Mouse (Mus musculus) induced T-regulatory cell, adult 2 months (primary cell): ENCODE measurements around the gene Ppp1r12a.

Experiments
- DNase-seq: peaks from one replicate; pipeline ENCODE4 v3.0.0-alpha.2; 2012; ENCODE audit warnings: low read depth

Ppp1r12a gene

GRCm38 (mm10) chr10:108162297-108163020 is 466 bp downstream of the Ppp1r12a start:
- no peak for DNase-seq

DNA sequence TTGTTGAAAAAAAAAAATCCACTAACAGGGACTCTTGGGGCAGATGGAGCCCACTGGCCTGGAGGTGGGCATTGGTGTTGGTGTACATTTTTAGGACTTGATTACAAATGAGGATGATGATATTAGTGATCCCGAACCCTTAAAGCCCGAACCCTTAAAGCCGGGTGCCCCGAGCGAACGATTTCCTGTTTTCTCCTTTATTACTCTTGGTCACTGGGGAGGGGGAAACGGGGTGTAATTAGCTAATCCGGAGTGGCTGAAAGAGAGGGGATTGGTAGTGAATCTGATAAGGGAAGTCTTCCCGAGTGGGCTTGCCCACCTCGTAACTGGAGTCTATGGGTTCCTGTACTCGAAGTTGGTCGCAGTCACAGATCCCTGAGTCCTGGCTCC is 1.0 kb downstream of the Ppp1r12a start:
- peak; percentile 68 for DNase-seq

- DNase-seq: peak; percentile 20
These were observed 1.5 kb downstream of the Ppp1r12a start for GRCm38 (mm10) chr10:108163451-108163850.

GRCm38 (mm10) chr10:108167823-108168222 is 5.8 kb downstream of the Ppp1r12a start:
- peak; percentile 70 for DNase-seq

- no peak for DNase-seq
These were observed 8.8 kb downstream of the Ppp1r12a start for GRCm38 (mm10) chr10:108170818-108171217.

- DNase-seq: no peak
These were observed 9.6 kb downstream of the Ppp1r12a start for GRCm38 (mm10) chr10:108171637-108172036.

- DNase-seq: no peak
These were observed 11.0 kb downstream of the Ppp1r12a start for GRCm38 (mm10) chr10:108172817-108173563.

- no peak for DNase-seq
These were observed 12.1 kb downstream of the Ppp1r12a start for GRCm38 (mm10) chr10:108174107-108174506.

- DNase-seq: no peak
These were observed 13.9 kb downstream of the Ppp1r12a start for GRCm38 (mm10) chr10:108175885-108176284.

GRCm38 (mm10) chr10:108178285-108178848 is 16.4 kb downstream of the Ppp1r12a start:
- DNase-seq: no peak

- no peak for DNase-seq
These were observed 17.4 kb downstream of the Ppp1r12a start for GRCm38 (mm10) chr10:108179404-108179803.

DNA sequence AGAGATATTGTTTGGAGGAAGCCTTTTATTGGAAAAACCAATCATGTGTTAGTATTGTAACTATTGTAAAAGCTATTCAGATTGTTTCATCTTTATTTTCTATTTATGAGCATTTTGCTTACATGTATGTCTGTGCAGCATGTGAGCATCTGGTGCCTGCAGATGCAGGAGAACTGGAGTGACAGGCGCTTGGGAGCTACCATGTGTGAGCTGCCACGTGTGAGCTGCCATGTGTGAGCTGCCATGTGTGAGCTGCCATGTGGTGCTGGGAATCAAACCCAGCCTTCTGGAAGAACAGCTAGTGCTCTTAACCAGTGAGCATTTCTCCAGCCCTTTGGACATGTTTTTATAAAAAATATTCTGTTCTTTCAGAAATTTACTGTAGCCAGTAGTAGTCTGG is 18.3 kb downstream of the Ppp1r12a start:
- DNase-seq: no peak

GRCm38 (mm10) chr10:108181893-108182292 is 19.9 kb downstream of the Ppp1r12a start:
- DNase-seq: no peak

- DNase-seq: no peak
These were observed 20.4 kb downstream of the Ppp1r12a start for GRCm38 (mm10) chr10:108182386-108182785.

DNA sequence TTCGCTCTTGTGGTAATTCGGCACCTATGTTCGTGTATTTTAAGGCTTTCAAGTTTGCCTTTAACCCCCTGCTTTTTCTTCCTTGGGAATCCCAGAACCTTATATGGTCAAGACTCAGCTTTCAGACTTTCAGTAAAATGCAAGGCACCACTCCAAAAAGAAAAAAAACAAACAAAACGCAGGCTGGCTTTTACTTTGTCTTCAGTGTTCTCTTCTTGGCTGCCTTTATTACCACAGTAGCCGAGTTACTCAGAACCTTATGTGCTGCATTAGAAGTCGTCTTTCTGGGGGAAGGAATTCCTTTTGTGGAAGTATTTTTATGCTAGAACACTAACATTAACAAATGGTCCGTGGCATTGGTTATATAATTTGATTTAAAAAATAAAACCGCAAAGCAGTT is 22.8 kb downstream of the Ppp1r12a start:
- DNase-seq: no peak

DNA sequence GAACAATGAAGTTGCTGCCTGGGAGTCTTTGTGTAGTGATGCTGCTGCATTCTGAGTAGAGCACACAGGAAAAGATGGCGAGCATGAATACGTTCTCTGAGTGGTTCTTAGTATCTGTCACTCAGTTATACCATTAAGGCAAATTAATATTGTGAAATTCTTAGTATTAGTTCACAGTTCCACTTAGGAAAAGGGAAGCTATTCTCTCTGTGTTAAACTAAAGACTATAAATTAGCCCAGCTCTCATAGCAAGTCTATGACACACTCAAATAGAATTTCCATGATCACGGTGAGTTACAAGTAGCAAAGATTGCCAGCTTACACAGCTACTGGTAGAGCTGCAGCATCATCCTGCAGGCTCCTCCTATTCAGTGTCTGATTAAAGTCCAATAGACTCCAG is 23.3 kb downstream of the Ppp1r12a start:
- DNase-seq: no peak

DNA sequence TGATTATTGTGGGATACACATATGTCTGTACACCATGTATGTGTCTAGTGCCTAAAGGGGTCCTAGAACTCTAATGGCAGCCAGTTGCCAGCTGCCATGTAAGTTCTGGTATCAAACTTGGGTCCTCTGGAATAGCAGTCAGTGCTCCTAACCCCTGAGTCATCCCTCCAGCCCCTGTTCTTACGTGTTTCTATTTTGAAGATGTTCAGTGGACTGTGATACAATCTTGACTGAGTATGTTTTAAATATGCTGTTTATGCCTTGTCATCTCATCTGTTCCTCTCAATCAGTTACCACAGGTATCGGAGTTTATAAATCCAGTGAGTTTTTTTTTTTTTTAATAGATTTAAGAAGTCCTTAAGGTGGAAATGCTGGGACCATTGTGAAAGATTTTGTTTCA is 27.3 kb downstream of the Ppp1r12a start:
- no peak for DNase-seq

DNA sequence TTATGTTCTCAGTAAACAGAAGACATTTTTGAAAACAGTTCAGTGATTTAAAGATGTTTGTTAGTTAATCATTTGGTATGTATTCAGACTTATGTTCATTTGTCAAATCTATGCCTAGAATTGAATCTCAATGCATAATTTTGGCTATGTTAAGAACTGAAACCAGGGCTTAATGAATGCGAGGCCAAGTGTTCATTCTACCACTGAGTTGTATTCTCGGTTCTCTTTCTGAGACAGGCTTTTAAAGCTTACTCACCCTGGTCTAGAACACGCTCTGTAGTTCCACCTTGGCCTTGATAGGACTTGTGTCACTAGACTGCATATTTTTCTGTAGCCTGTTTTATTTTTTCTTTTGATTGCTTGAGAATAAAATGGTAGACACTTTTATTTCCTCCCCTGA is 28.0 kb downstream of the Ppp1r12a start:
- DNase-seq: no peak

DNA sequence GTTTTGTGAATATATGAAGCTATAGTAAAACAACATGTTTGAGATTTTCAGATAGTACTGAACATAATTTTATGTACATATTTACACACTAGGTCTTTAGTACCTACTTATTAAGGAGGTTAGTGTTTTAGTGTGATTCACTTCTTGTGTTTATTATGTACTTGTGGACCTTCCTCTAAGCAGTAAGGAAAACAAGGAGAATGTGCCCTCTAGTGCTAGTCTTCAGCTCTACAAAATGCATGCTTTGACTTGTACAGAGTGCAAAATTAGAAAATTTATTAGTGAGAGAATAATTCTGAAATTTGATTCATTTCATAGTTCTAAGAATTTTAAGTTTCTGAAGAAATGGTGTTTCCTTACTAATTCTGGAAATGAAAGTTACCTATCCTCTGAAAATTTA is 28.6 kb downstream of the Ppp1r12a start:
- DNase-seq: no peak

DNA sequence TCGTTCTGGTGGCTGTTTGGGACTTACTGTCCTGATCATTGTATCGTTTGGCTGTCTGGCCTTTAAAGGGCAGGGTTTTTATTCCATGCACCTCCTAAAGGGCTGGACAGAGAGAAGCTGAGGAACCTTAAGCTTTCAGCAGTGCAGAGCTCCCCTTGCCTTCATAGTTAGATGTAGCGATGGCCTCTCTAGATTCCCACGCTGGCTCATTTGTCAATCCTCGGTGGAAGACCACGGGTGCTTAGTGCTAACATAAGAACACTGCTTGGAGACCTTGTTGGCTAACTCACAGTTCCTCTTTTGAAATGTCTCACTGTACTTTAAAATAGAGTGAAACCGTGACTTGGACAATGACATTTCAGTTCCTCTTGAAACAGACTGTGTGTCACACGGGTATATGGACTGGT is 29.4 kb downstream of the Ppp1r12a start:
- no peak for DNase-seq

DNA sequence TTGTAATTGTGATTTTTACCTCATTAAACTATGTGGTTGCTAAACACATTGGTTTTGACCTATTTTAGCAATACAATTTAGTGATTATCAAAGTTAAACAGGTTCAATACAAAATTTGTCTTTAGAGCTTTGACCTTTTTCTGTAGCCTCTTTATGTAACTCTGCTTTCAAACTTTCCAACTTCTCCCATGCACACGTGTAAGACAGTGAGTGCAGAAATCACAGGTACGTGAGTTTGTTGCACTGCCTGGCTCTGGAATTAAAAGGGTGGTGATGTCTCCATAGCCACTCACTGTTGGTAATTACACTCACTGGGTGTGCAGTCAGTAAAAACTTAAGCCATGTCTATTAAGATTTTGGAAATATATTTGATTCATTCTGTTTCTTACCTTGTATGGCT is 30.3 kb downstream of the Ppp1r12a start:
- no peak for DNase-seq

DNA sequence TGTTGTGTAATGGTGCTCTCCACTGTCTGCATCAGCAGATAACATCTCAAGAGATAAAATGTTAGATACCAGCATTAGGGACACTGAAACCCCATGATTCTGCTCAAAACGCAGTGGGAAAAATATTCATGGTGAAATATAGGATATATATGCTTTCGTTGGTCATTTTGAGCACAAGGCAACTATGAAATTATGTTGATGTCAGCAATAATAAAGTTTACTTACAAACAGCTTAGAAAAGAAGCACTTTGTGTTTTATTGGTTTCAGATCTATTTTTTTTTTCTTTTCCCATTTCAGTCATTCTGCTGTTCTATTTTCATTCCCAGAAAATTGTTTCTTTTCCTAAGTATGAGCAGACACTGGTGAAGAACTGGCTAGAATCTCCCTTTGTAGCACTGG is 34.1 kb downstream of the Ppp1r12a start:
- no peak for DNase-seq

DNA sequence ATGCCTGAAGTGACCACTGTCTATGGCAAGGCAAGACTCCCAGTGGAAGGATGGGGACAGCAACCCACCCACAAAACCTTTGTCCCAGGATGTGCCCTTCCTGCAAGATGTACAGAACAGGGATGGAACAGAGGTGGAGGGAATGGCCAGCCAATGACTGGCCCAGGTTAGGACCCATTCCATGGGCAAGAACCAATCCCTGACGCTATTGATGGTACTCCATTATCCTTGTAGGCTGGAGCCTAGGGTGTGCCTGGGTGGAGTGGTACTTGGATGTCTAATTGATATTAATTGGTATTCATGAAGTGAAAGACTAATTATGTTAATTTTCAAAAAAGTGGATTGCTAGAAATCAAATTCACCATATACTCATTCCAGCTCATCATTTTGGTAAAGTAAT is 35.5 kb downstream of the Ppp1r12a start:
- DNase-seq: no peak
